Mouse (Mus musculus) ZHBTc4 (cell line): Measurements from ENCODE around the gene Arhgap6.
"Not testable (repeated sequence)": the region's sequence is repeated elsewhere in the genome, so short reads cannot be mapped to it uniquely, and the experiment has no call there.

Experiments used
- DNase-seq: peaks from one replicate; pipeline ENCODE4 v3.0.0-alpha.2; 2011; ENCODE audit warnings: low read depth, low spot score

Arhgap6 gene

DNA sequence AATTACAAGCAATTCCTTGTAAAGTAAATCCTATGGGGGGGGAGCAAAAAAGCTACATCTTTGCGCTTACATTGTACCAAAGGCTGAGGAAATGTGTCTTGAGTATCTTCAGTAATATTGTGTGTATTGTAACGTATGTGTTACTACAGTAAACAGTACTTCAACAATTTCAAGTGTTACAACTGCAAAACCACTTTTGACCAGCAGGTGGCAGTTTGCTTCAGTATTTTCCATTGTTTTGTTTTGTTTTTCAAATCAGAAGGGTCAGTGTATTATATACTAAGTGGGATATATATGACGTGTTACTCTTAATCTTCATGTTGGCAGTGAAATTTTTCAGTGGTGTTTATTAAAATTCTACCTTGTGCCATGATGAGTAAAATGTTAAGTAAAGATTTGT, 509.0 kb downstream of the Arhgap6 start:
- peak; percentile 55 for DNase-seq

GRCm38 (mm10) chrX:169308559-169308958, 513.7 kb downstream of the Arhgap6 start:
- no peak for DNase-seq

DNA sequence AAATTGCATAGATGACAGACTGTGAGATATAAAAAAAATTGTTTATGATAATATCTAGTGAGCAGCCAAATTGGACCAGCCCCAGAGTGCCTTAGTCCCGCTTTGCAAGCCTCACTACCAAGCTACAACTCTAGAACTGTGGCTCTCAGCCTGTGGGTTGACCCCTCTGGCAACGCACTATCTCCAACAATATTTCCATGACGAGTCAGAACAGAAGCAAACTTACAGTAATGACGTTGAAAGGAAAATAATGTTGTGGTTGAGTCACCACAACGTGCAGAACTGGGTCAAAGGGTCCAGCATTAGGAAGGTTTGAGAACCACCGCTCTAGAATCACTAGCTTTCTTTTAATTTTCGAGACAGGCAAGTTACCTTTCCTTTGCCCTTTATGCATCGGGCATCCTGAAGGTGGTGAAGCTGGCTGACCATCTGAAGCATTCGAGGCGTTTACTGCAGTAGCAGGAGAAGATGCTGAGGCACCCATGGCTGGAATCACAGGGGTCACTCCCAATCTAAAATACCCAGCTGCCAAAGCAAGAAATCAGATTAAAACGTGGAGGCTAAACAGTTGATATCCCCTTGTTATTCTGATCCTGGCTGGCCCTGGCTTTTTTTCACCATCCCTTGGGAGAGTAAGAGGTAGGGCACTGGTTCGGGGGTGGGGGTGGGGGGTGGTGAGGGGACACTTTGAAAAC, 524.3 kb downstream of the Arhgap6 start:
- no peak for DNase-seq

GRCm38 (mm10) chrX:169319945-169320667, 525.2 kb downstream of the Arhgap6 start, which contains the start of gene Hccs:
Hccs (minus strand) TSS chrX:169320372.
- DNase-seq, result peak; percentile 96

DNA sequence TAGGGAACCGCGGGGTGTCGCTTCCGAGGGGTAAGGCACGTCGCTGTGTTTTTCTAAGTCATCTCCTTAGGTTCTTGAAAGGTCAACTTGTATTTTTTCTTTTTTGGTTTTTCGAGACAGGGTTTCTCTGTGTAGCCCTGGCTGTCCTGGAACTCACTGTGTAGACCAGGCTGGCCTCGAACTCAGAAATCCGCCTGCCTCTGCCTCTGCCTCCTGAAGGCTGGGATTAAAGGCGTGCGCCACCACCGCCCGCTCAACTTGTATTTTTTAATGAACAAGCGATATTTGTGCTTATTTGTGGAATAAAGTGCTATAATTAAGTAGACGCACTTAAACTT, 525.7 kb downstream of the Arhgap6 start:
- DNase-seq, result not testable (repeated sequence)

DNA sequence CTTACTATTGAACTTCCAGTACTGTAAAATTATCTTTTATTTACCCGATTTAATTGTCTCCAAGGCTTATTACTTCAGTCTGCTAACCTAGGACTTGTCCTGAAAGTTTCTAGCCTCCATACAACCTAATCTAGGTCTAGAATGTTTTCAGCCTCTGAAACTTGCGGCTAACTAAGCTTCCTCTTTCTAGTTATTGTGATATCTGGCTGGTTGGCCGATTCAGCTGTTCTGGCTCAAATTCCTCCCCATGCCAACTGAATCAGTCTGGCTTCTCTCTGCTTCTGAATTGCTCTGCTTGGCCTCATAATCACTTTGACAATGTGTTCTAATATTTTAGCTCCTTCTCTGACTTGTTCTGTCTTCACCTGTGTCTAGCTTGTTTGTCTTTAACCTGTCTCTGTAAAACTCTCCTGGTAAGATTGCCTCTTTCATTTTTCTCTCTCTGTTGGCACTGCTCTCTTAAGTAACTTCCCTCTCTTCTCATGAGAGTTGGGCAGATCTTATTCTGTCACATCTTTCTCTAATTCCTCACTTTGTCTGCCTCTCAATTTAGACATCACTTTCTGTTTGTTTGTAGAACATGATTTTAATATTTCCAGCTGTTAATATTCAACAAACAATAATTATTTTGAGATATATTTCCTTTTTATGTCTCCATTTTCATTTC, 531.2 kb downstream of the Arhgap6 start:
- DNase-seq, result no peak

DNA sequence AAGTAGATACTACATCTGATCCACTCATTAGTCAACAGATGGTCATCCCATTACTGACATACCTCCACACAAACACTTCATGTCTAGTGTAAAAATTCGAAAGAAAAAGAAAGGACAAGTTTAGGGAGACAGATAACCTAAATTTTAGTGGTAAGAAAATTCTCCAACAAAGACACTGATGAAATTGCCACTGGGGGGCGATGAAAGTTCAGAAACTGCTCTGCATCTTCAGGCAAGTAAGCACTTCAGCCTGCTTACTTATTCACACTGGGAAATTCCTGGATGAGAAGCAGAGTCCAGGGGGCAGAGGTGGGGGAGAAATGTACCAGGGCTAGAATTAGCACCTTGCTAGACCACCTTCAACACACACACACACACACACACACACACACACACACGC, 537.4 kb downstream of the Arhgap6 start:
- peak; percentile 20 for DNase-seq

GRCm38 (mm10) chrX:169337559-169337958, 542.7 kb downstream of the Arhgap6 start:
- no peak for DNase-seq

GRCm38 (mm10) chrX:169338213-169338612, 543.3 kb downstream of the Arhgap6 start:
- no peak for DNase-seq
